Mouse (Mus musculus) 3134 (cell line): ENCODE measurements around the gene Tpra1.

Source experiments
- DNase-seq: peaks from one replicate; pipeline ENCODE4 v3.0.0-alpha.2; 2011; ENCODE audit warnings: low spot score; ENCODE audit not compliant: insufficient read length; ENCODE audit errors: extremely low read depth

Tpra1 gene

DNA sequence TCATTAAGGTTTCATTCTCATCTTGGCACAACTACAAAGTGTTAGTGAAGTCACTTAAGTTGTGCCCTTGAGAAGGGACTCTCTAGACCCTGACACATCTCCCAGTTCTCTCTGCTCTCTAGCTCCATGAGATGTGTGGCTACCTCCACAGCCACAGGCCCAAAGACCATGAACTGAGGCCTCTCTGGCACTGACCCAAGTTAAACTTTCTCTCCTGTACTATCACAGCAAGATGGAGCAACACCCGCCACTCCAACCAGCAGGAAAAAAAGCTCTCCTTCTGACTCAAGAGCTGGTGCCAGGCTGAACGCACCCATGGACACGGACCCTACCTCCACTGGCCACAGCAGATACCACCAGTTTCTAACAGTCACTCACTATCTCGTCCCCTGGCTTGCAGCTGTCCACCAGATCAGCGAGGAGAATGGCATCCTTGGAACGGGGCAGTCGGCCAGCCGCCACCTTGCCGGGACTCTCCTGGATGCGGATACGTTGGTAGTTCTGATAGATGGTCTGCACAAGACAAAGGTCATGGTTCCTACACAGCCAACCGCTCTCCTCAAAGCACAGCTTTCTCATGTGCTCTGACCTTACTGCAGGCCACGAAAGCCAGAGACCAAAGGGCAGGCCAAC lies 12.5 kb upstream of the Tpra1 start:
- DNase-seq, result no peak

DNA sequence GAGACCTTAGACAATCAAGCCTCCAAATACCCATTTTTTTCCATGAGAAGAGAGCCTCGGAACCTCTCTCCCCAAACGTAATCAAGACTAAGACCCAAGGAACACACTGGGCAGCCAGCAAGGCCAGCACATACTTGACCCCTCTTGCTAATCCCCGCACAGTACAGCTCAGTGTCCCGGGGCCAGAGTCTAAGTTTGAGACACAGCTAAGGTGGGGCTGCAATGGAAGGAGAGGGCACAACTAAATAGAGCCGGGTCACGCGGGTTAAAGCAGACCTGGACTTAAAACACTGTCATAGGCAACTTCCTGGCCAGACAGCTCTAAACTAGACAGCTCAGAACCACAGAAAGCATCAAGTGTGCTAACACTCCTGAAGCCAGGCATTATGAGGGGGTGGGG lies 11.2 kb upstream of the Tpra1 start:
- no peak for DNase-seq

DNA sequence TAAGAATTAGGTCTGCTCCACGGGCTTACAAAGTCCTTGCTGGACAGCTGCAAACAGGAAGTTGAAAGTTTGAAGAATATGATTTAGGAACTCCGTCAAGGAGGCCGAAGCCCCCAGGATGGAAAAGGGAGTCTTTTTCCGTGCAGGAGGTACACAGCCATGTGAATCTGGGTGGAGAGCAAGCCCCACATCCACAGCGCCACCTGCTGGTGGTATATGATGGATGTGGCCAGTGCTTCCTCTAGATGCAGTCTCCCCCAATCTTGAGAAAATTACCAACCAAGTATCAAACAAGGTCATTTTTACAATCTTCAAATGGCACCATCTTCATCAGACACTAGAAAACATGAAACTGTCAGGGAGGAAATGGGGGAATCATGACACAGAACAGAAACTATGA lies 8.5 kb upstream of the Tpra1 start:
- DNase-seq, result no peak

DNA sequence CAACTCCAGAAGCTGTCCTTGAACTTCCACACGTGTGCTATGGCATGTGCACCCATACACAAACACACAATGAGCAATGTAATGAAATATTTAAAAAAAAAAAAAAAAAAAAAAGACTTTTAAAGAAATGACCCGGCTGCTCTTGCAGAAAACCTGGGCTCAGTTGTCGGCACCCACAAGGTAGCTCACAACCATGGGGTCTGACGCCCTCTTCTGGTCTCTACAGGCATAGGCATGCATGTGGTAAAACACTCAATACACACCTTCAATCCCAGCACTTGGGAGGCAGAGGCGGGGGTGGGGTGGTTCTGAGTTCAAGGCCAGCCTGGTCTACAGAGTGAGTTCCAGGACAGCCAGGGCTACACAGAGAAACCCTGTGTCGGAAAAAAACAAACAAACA lies 6.1 kb upstream of the Tpra1 start:
- no peak for DNase-seq

DNA sequence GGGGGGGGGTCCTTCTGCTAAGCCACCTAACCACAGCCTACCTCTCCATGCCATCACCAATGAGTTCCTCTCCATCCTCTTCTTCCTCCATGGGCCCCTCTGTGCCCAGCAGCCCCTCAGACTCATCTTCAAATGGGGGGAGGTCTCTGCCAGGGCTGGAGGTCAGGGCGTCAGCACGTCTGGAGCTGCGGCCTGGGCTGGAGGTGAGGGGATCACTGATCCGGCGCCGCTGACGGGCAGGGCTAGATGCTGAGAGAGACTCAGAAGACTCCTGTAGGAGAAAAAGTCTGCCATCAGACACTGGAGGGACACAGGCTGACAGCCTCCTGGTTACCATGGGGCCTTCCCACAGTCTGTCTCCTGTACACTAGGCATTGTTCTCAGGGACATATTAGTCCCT lies 4.8 kb upstream of the Tpra1 start:
- DNase-seq, result no peak

DNA sequence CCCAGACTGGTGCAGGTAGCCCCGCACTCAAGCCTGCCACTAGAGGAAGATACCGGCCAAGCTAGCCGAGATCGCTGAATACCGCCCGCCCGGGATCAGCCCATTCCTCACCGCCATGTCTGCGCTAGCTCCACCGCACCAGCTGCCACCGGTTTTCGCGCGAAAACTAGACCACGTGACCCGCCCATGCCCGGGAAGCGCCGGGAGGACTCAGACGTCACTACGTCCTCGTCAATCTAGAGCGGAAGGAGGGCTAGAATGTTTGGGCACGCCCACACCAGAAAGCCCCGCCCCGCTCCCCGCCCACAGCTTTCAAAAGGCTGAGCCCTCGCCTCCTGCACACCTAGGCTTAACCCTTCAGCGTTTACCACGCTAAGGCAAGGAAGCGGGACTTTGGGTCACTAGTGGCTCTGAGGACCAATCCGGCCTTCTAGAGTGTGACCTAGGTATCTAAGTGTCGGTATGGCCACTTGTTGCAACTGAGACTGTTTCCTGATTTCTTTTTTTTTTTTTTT lies 3.5 kb upstream of the Tpra1 start, which contains the start of gene Mcm2:
Mcm2 (minus strand) TSS at position 247 of the 515 bp plus-strand sequence.
- peak; percentile 94 for DNase-seq

DNA sequence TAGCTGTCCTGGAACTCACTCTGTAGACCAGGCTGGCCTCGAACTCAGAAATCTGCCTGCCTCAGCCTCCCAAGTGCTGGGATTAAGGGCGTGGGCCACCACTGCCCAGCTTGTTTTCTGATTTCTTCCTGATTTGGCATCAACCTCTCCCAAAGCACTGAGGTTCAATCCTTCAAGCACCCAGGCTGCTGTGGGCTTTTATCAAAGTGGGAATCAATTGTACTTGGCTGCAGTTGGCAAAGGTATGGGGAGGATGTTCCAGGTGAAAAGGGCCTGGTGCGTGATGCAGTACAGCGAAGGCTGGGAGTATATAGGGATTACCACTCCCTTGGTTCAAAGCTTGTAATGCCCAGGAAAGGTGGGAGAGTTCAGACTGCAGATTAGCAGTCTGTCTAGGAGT lies 3.0 kb upstream of the Tpra1 start:
- DNase-seq, result no peak

DNA sequence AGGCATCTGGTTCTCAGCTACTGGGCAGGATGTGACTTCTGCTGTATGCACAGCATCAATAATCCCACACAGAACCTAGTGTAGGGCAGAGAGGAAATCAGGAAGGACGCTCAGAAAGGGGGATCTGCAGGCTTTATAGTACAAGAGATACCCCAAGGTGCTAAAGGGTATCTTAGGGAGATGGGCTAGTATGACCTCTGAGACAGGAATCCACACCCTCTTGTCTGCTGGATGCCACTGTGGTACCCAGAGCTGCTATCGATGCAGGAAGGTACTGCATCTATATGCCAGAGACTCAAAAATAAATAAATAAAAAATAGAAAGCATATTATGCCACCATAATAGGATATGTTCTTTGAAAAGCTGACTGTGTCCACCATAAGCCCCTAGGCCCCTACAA lies 2.4 kb upstream of the Tpra1 start:
- no peak for DNase-seq

DNA sequence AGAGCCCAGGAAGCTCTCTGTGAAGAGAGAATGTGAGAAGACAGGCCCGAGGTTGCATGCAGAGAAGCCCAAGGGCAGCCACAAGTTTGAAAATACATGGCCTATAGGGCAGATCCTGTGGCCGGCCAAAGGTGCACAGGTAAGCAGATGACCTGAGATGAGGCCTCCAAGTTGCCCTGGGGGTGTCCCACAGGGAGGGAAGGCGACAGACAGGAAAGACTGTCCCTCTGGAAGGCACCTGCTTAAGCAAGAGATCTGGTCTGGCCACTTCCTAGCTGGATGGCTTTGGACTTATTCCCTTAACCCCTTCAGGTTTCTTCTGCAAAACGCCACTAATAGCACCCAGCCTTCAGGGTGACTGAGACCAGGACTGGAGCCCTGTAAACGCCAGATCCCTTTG lies 580 bp upstream of the Tpra1 start:
- DNase-seq, result no peak

DNA sequence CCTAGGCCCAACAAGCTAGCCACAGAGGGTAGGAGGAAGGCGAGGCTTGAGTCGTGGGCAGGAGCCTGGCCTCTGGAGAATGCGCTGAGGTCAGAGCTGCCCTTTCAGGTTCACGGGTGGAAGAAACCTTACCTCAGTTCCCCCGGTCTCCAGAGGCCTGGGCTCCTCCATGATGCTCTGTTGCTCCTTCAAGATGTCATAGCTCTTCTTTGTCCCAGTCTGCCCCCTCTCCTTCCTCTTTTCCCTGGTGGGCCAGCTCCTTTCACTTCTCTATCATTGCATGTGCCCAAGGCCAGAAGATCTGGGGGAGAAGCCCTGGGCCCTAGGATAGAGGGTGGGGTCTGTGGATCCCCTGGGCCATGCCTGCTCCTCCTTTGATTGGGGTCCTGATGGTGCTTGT lies 1.7 kb downstream of the Tpra1 start:
- DNase-seq, result no peak

DNA sequence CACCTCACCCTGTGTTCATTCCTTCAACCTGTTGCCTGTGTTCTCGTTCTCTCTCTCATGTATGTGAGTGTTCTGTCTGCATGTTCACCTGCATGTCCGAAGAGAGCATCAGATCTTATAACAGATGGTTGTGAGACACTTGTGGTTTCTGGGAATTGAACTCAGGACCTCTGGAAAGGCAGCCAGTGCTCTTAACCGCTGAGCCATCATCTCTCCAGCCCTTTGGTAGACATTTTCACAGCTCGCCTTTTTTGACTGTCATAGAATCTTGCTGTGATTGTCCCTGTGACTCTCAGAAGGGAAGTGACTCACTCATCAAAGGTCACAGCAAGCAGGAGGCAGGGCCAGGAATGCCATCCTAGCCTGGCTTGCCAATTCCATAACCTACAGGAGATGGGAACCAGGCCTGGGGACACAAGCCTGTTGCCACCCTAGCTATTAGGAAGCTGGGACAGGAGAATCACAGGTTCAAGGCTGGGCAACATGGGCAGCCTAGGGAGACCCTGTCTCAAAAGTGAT lies 2.5 kb downstream of the Tpra1 start:
- DNase-seq, result peak; percentile 53

DNA sequence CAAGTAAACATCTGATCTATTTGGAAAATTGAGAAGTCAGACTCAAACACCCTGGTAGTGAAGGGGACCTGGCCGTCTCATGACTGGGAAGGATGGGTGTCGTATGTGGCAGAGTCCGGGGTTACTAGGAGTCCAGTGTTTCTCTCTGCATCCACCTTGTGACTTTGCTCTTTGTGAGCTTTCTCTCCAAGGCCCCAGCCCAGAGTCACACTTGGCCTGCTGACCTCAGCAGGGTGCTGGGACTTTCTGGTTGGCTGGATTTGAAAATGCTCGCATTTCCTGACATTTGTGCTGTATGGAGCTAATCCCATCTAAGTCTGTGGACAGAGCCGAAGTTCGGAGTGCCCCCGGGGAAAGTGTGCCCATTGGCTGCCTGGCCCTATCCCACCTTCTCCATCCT lies 3.0 kb downstream of the Tpra1 start:
- DNase-seq, result no peak

DNA sequence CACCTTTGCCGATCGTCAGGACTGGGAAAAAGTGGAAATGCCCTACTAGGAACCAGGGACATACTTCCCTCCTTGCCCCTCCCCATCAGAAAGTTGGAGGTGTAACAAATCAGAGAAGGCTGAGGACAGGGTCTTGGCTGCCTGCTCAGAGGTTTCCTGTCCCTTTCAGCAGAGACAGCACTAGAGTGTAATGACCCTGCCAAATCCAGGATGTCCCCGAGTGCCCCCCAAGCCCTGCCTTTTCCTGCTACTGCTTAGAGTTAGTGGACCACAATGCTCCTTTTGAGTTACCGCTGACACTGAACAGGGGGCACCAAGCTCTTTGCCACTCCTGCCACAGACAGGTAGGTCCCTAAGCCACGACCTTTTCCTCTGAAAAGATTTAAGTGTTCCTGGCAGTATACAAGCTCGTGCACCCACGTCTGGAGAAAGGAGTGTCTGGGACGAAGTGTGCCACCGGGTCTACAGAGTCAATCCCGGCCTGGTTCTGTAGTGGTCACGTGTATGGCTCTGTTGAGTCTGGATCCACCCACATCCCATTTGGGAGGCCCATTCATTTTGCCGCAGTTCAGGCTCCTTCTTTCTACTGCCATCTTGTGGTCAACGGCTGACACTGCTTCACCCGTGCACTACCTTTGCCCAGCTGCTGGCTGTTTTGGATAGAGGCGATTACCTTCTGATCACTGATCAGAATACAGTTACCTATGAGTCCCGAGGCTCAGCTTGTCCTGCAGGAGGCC lies 4.5 kb downstream of the Tpra1 start:
- DNase-seq, result no peak

DNA sequence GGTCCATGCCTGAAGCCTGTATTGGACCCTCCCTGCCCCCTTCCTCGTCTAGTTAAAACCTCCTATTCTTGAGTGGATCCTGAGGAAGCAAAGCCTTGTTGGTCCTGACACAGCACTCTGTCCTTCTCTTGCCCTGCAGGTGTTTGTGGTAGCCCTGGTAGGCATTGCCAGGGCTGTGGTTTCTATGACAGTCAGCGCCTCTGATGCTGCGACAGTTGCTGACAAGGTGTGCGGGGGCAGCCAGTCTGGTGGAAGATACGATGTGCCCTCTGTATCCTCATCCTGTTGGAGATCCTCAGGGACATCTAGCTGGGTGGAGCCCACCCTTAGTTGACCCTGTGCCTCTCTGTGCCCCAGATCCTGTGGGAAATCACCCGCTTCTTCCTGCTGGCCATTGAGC lies 7.1 kb downstream of the Tpra1 start:
- no peak for DNase-seq

DNA sequence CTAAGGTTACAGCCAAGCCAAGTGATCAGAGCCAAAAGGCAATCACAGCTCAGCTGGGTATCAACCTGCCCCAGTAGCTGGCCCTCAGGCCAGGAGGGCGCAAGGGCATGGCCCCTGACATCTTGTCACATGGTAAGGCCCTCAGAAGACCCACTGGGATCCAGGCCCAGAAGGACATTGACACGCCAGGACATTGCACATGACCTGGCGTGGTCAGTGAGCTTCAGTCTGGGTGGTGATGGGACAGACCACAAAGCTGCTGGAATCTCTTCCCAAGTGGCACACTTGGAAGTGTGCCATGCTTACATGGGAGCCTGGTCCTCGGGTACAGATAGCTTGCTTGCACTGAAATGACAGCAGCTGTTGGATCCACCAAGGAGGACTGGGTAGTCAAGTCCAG lies 11.0 kb downstream of the Tpra1 start:
- DNase-seq, result peak; percentile 45

DNA sequence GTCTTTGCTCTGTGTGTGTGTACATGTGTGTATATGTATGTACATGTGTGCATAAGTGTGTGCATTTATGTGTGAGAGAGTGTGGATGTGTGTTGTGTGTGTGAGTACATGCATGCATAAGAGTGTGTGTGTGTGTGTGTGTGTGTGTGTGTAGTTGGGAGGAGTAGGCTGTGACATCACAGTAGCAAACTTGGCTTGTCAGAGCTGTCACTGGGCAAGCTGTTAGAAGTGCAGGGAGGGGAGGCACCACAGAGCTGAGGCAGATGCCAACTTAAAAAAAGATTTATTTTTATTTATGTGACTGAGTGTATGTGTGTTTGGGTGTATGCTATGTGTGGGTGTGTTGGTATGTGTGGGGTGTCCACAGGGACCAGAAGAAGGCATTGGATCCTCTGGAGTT lies 11.4 kb downstream of the Tpra1 start:
- DNase-seq, result no peak

DNA sequence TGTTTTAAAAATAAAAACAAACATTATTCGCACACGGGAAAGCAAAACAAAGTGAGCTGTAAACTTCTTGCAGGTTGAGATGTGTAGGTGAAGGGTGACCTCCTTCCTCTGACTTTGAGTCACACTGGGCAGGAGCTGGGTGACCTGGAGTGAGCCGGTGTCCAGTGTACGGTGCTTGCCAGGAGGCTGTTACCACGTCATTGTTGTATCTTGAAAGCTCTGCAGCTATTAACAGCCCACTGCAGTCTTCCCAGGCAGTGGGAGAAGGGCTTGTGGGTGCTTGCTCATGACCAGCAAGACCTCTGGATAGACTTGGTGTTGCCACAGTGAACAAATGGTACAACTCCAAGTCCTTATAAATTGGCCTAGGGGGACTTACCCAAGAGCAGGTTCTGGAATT lies 12.7 kb downstream of the Tpra1 start:
- DNase-seq, result no peak

DNA sequence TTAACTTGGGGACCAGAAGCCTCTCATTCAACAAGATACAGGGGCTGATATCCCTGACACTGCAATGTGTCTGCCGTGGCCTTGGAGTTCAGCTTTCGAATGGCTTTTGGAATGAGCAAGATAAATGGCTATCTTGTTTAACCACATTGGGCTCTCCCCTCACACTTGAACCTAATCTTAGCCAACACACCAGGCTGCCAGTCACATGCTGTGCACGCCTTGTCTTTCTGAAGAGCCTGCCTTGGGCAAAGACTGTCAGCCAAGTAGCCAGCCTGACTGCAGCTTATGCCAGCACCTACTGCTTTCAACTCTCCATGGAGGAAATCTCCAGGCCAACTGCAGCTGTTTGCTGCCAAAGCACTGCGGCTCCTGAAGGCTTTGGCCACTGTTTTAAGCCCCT lies 13.5 kb downstream of the Tpra1 start:
- DNase-seq, result no peak

DNA sequence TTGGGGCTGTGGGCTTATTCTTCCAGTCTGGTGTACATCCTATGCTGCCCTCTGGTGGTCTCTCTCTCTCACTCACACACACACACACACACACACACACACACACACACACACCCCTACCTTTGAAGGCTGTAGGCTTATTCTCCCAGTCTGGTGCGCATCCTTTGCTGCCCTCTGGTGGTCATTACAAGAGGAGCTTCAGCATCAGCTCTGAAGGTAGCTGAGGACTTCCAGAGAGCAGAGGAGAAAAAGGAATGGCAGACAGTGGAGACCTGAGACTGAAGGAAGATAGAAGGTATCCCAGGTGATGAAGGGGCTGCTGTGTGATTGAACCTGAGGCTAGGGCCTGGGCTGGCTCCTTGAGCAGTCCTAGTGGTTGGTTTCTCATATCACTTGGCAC lies 14.1 kb downstream of the Tpra1 start:
- no peak for DNase-seq

DNA sequence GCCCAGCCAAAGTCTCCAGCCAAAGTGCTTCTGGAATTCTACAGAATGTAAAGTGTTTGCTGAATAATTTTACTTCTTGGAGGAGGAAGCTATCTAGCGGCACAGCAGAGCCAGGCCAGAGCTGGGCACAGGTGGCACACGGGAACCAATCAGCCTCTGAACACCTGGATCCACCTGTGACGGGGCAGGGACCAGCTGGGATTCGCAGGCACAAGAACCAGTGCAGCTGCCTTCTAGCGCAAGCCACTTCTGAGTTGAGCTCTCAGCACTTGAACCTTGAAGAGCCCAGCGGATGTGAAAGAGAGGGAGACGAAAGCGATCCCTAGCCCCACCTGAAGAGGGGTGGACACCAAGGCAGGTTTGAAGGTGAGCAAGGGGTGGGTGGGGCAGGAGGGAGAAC lies 16.8 kb downstream of the Tpra1 start:
- no peak for DNase-seq

DNA sequence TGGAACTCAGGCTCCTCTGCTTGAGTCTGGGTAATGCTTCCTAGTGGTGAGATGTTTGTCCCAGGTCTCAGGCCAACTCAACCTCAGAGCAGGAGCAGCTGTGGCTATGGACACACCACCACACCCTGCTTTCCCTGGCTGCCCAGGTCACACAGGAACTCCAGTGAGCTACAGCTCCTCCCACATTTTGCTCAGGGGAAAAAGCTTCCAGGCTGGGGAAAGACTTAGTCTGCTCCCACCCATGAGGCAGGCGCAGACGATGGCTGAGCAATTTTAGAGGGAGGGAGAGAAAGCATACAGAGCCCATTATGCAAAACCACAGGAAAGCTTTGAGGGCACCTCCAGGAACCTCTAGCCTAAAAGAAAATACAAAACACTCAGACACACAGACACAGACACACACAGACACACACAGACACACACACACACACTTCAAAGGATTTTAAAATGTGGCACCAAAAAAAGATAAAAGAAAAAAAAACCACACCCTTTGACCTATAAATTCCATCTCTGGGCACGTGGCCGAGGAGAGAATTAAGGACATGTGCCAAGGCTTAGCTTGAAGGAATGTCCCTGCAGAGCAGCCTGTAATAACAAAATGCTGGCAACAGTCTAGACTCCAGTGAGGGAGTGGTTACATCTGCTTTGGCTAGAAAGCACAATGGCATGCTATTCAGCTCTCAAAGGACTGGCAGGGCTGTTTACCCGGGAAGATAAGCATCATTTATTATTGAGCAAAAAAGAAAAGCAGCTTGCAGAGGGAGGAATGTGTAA lies 22.6 kb downstream of the Tpra1 start:
- peak; percentile 78 for DNase-seq
